Mouse (Mus musculus): ENCODE measurements around the gene Rasgrf2. TPM values are rescaled to one million over a fixed set of nuclear protein-coding genes. Genes with fewer than 3 reads are reported as not detected.

Gene Rasgrf2
- total and polyA plus RNA-seq, 3 experiments, result not detected

GRCm38 (mm10) chr13:91854412-91854811 is 277.0 kb downstream of the Rasgrf2 start:
- H3K9ac ChIP-seq (ENCODE audit: control insufficient read depth, low read depth, low read length, poor library complexity, severe bottlenecking), result no peak overlapping the region
- no peaks in the 10 kb centered on the region for H3K9me3 ChIP-seq (replicated peaks; ENCODE audit: insufficient read depth, low read length)
- DNase-seq (ENCODE audit: low read depth, low spot score), result no peak
- no peaks in the 10 kb centered on the region for H3K36me3 ChIP-seq (ENCODE audit: control insufficient read depth in 1 of 2, insufficient read depth in 2 of 2, low read length in 2 of 2)
- no peaks in the 10 kb centered on the region; a peak in 1 of 4 replicates for H3K27me3 ChIP-seq (ENCODE audit: control insufficient read depth in 1 of 2, insufficient read depth in 2 of 2, low read length in 2 of 2)
- H3K4me3 ChIP-seq (ENCODE audit: control insufficient read depth in 1 of 2, insufficient read depth in 1 of 2, low read depth in 2 of 2, low read length in 2 of 2), result no peak overlapping the region
- TF ChIP-seq ZNF384 (IDR thresholded peaks at IDR 0.05; ENCODE audit: low read depth, low read length) (no peak), MXI1 (IDR thresholded peaks at IDR 0.05; ENCODE audit: low read depth, low read length) (no peak), MEF2A (IDR thresholded peaks at IDR 0.05; ENCODE audit: extremely low read depth, insufficient replicate concordance, low read depth, low read length, poor library complexity, severe bottlenecking) (no peak)
- H3K27ac ChIP-seq (ENCODE audit: control insufficient read depth, low read depth, low read length), result no peak overlapping the region
- H3K4me1 ChIP-seq (ENCODE audit: control insufficient read depth in 1 of 2, insufficient read depth in 2 of 2, low read length in 2 of 2), result no peaks in the 10 kb centered on the region
- H3K79me2 ChIP-seq (ENCODE audit: control insufficient read depth, insufficient read depth, low read length, poor library complexity), result no peaks in the 10 kb centered on the region

Other genes with a start within 250 kb of the Rasgrf2 start
- gene Gm20379, start 174.3 kb upstream of the Rasgrf2 start, total RNA-seq (2012; rRNA removed), result not detected in 2 replicates
- 1 to 10 TPM in 1 of 2 experiments, not detected in 1; 9.4 TPM for gene Gm20379, start 174.3 kb upstream of the Rasgrf2 start, polyA plus RNA-seq (2012; ENCODE audit: insufficient read depth in 1 of 2, insufficient read length in 2 of 2, low read depth in 1 of 2, low replicate concordance in 2 of 2, missing spikeins in 1 of 2)
- 15.7 and 16.2 TPM in 2 replicates for gene Dhfr, start 223.1 kb upstream of the Rasgrf2 start, total RNA-seq (2012; rRNA removed)
- 10 to 100 TPM; 17.4 to 63.1 TPM for gene Dhfr, start 223.1 kb upstream of the Rasgrf2 start, polyA plus RNA-seq (2012; ENCODE audit: insufficient read depth in 1 of 2, insufficient read length in 2 of 2, low read depth in 1 of 2, low replicate concordance in 2 of 2, missing spikeins in 1 of 2)
- gene Msh3, start 223.3 kb upstream of the Rasgrf2 start, total RNA-seq (2012; rRNA removed), result 14.4 and 15.0 TPM in 2 replicates
- gene Msh3, start 223.3 kb upstream of the Rasgrf2 start, polyA plus RNA-seq (2012; ENCODE audit: insufficient read depth in 1 of 2, insufficient read length in 2 of 2, low read depth in 1 of 2, low replicate concordance in 2 of 2, missing spikeins in 1 of 2), result 10 to 100 TPM in 1 of 2 experiments, not detected in 1; 17.7 TPM